Mouse (Mus musculus) CD4-positive helper T cell, adult 2 months (primary cell): ENCODE data around the gene Ubr2.

Source experiments
- DNase-seq: peaks from one replicate; pipeline ENCODE4 v3.0.0-alpha.2; 2012; ENCODE audit warnings: low read depth, missing footprints, low spot score

Gene Ubr2

DNA sequence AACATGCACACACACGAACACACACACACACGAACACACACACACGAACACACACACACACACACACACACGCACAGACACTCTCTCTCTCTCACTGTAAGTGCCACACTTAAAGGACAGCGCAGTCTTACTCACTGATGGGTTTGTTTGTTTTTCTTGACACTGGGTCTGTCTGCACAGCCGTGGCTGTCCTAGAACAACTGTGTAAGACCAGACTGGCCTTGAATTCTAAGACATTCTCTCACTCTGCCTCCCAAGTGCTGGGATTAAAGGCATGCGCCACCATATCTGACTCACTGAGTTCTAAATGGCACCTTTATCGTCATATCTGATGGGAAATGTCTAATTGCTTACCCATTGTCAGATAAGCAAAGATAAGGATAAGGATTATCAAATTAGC, 7.1 kb downstream of the Ubr2 start:
- DNase-seq: no peak

DNA sequence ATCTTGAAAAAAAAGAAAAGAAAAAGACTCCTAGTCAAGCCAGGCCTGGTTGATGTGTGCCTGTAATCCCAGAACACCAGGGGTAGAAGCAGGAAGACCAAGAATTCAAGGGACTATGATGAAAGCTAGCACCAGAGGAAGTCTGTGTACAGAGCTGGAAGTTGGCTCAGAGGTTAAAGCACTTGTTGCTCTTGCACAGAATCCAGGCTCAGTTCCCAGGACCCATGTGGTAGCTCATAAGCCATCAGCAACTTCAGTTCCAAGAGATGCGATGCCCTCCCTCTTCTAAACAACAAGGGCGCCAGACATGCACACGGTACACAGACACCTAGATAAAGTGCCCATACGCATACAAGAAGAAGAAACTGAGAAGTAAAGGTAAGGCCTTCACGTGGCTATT, 8.0 kb downstream of the Ubr2 start:
- no peak for DNase-seq

DNA sequence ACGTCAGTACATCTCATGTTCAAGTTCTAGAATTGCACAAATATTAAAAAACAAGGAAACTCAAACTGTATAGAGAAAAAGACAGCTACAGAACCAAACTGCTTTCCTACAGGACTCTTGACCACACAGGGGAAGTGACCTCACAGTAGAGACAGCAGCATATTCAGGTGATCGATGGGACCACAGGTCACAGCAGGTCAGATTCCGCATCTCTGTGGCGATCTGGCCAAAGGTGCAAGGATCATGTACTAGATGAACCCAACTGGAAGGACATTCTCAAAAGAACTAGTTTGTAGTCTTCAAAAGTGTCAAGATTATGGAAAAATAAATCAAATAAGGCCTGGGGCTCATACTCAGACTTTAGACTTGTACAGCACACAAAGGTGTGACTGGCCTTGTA, 11.5 kb downstream of the Ubr2 start:
- DNase-seq: no peak

DNA sequence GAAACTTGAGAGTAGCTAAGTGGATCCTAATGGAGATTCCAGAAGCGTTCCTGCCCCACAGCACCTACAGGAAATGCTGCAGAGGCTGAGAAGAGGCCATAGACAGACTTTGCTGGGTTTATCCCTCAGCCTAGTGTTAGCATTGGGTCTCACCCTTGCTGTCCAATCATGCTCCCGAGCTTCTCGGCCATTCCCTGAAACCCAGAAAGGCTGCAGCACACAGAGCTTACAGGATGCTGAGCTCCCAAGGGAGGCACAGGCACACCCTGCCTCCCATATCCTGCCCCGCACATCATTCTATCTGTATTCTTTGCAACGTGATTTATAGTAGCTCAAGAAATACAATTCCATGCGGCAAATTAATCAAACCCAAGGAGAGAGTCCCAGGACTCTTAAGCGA, 13.9 kb downstream of the Ubr2 start:
- DNase-seq: no peak

DNA sequence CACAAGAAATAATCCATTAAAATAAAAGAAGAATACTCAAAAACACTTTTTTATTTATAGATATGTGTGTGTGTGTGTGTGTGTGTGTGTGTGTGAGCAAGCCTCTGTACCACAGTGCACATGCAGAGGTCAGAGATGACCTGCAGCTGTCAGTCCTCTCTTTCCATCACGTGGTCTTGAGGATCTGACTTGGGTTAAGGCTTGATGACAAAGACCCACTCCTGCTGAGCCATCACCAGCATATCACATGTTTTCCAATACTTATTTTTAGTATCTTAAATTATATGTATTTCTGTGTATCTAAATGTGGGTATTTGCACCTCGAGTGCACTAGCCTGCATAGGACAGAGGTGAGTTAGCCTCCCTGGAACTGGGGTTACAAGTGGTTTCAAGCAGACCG, 14.7 kb downstream of the Ubr2 start:
- DNase-seq: no peak

DNA sequence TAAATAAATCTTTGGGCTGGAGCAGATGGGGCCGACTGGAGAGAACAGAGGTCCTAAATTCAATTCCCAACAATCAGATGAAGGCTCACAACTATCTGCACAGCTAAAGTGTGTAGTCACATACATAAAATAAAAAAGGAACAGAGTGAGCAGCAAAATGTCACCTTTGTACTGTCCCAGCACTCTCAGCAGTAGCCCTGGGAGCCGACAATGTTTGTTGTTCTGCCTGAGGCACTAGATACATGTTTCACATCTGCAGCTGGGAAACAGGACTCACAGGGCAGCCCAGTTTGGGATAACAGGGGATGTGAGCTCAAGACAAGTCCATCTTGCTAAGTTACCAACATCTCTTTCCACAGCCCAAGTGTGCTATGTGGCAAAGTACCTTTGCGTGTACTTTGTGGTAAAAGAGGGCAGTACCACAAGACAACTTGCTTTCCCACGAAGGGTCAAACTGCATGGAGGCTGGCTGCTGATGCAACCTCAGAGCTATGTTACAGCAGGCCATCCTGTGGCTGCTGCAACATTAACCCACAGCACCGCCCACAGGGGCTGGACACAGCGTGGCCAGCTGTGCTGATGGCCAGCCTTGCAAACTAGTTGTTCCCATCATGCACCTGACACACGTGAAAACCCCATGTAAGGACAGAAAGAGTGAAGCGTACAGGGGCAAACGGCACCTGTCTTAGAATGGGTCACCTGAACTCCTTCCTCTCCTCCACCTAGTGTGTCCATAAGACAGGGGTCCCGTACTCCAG, 15.5 kb downstream of the Ubr2 start:
- DNase-seq: no peak

DNA sequence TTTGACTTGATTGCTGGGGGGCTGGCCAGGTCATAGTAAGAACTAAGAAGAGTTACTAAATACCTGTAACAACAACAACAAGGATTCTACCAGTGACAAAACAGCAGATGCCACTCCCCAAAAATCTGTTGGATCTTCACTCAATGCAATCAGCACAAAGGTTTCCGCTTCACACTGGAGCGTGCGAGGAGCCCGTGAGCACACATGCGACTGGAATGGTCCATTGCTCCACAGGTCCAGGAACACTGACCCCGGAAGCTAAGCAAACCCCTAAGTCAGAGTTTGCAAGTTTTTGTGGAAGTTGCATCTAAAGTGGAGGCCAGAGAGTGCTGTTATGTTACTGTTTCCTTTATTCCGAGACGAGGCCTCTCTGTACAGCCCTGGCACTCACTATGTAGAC, 16.7 kb downstream of the Ubr2 start:
- DNase-seq: no peak

DNA sequence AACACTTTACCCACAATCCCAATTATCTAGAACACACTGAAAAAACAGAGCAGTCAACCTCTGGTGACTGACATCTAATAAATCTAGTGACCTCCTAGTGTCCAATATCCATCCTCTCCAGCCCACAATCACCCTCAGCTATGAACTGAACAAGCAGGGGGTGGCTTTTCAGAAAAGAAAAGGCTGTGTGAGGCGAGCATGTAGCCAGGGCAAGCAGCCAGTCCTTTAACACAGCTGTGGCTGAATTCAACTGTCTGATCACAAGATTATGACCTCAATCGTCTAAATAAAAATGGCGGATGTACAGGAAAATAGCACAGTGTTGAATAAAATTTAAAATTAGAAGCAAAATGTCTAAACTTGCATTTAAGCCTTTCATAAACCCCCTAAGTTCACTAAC, 22.7 kb downstream of the Ubr2 start:
- DNase-seq: no peak

DNA sequence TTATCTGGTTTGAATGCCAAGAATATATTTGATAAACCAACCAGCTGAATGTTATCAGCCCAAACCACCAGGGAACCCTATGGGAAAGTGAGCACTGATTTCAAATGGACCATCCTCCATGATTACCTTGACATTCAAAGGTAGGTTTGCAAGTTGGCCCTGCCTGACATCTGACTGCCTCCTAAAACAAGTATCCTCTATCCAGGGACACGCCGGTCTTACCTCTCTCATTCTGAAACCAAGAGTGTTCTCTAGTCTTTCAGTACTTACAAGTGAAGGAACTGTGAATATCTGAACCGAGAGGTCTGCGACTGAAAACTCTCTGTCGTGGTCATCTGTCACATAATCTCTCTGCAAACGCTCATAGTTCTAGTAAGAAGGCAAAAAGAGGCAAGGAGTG, 30.3 kb downstream of the Ubr2 start:
- DNase-seq: no peak

DNA sequence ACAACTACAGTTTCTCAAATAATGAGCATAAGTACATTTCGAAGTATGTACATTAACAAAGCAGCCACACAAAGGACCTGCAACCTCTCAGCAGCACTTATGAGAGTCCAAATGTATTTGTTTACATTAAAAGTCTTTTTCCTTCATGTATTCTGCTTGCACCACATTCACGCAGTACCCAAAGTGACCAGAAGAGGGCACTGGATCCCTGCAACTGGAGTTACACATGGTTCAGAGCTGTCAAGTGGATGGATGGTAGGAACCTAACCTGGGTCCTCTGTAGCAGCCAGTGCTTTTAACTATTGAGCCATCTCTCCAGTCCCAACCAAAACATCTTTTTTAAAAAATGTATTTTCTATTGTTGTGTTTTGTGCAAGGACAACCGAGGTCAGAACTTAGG, 35.2 kb downstream of the Ubr2 start:
- peak; percentile 67 for DNase-seq

DNA sequence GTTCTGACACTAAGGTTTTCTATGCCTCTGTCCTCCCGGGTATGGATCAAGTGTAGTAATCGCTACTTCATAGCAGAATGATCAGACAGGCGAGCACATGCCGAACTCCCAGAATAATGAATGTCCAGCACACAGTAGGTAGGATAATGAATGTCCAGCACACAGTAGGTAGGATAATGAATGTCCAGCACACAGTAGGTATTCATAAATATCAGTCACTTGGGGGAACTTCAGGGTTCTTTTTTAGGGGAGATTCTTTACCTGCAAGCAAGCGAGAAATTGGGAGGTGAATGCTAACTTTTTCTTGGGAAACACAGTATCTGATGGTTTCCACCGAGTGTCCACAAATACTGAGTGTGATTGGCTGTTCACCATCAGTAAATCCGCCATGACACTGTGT, 37.8 kb downstream of the Ubr2 start:
- DNase-seq: no peak

DNA sequence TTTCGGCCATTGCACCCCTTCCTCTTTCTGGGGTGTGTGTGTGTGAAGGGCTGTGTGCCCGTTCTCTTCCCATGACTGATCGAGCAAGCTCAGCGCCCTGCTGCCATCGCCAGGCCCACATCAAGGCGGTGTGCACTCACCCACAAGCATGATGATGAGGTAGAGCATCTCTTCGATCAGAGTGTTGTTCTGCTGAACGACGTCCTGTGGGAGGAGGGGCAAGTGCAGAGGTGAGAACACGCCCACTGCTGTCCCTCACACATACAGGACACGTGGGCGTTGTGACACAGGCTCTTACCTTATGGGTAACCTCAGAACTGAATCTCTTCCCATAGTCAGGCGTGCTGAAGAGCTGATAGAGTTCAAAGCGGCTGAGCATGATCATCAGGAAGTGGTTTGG, 43.5 kb downstream of the Ubr2 start:
- peak; percentile 91 for DNase-seq

DNA sequence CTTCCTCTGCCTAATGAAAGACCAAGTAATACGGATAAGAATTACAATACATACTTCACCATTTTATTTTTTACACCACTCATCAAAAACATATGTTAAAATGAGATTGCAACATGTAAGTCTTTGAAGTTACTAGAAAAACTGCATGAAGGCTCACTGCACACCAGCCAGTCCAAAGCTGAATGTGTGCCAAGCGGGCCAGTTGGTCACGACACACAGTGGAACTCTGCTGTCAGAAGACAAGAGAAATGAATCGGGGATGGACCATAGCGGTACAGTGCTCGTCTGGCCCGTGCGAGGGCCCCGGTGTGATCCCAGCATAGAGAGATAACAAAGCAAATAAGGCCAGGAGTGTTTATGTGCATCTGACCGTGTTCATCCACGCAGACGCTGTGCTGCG, 47.2 kb downstream of the Ubr2 start:
- DNase-seq: no peak

DNA sequence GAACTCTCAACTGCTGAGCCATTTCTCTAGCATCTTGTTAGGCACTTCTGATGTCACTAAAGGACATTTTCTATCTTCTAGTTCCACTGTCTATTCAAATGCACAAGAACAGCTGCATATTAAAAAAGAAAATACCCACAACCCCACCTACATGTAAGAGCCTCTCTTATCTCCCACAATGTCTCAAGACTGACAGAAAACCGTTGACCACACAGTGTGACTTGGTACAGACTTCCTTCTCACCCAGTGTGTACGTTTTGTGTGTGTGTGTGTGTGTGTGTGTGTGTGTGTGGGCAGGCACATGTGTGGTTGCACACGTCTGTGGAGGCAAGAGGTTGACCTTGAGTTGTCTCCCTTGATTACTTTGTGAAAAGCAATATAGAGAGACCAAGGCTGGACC, 48.2 kb downstream of the Ubr2 start:
- DNase-seq: no peak

DNA sequence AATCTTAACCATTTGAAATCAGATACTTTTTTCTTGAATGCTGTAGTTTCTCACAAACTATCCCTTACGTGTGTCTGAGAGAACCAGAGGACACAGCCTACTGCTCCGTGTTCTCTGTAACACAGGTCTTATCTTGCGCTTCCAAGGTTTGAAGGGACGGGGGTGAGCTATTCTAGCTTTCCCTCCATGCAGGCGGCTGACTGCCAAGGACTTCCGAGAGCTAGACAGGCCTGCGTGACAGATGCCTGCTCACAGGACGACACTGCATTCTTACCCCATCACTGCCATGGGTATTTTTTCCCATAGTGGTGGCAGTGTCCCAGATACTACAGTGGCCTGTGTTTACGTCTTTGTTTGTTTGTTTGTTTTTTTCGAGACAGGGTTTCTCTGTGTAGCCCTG, 50.1 kb downstream of the Ubr2 start:
- no peak for DNase-seq

DNA sequence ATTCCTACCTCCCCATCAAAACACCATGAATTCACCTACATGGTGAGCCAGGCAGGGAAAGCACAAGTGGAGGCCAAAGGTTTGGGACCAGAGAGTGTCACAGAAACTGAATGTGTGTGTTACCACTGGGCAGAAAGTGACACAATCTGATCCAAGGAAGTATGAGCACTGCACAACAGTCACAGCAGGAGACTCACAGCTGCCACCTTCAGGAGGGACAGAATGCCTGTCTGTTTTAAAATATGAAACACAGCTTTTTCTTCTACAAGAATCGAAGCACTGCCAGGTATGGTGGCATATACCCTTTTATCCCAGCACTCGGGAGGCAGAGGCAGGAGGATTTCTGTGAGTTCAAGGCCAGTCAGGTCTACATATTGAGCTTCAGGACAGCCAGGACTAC, 52.3 kb downstream of the Ubr2 start:
- DNase-seq: no peak

DNA sequence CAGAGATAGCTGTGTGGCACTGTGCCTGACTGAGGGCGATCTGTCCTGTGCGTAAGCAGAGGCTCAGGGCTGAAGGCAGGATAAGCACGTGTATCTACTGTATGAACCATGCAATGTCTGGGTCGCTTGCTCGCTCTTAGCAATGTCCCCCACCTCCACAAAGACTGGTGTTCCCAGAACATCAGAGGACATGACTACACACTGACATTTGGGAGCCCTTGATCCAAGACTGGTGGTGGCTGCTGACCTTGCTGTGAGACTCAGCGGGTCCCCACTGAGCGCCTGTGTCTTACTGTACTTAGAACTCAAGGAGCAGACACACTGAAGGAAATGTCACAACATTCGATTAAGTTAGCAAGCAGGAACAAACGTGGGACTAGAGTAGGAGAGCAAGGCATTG, 64.1 kb downstream of the Ubr2 start:
- DNase-seq: no peak

DNA sequence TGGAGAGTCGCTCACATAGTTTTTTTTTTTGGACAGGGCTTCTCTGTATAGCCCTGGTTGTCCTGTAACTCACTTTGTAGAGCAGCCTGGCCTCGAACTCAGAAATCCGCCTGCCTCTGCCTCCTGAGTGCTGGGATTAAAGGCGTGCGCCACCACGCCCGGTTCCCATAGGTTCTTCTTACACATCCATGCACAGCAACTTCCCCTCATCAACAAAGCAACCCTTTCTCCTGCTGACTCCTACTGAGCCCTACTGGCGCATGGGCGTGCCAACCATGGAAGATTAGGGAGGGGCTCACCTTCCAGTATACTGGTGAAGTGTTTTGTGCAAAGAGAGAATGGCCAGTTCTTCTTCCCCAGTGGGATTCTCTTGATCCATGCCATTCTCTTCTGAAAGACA, 67.9 kb downstream of the Ubr2 start:
- DNase-seq: no peak

DNA sequence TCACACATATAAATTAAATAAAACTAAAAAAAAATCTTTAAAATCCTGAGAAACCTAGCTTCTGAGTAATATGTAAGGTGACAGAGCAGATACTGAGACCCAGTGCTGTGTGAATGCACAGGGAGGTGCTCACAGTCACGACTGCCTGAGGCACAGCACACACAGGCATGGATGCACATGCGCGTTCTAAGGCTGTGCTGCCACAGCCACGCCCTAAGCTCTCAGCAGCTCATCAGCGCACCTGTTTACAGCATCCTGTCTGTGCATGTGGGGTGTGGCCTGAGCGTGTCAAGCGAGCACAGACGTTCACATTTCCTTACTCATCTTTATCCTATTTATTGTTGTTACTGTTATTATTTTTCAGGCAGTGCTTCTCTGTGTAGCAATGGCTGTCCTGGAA, 69.9 kb downstream of the Ubr2 start:
- DNase-seq: no peak

DNA sequence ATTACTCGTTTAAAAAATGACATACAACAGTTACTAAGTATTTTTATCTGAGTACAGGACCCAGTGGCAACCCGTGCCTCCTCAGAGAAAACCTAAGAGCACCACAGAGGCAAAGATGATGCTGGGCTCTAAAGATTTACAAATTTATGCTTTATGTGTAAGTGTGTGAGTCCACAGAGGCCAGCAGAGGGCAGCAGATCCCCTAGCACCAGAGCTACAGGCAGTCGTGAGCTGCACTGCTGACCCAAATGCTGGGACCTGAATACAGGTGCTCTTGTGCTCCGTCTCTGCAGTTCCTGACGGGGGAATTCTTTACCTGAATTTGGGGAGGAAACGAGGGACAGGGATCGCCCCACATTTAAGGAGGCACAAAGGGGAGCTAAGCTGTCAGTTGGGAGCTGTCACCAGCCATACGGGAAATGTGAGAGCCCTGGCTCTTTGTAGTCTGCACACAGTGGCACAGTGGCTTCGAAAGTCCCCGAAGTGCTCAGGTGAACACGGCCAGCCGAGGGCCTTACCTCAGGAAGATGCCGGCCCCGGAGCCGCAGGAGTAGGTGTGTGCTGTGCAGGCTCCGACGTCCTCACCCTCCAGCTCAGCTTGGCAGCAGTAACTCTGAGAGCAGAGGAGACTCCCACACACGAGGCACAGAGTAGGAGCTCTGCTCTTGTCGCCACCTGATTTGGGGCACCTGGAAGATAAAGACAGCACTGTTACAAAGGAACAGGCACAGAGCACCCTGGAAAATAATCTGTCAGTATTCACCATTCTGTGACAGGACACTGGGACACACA, 76.6 kb downstream of the Ubr2 start:
- DNase-seq: peak; percentile 58

DNA sequence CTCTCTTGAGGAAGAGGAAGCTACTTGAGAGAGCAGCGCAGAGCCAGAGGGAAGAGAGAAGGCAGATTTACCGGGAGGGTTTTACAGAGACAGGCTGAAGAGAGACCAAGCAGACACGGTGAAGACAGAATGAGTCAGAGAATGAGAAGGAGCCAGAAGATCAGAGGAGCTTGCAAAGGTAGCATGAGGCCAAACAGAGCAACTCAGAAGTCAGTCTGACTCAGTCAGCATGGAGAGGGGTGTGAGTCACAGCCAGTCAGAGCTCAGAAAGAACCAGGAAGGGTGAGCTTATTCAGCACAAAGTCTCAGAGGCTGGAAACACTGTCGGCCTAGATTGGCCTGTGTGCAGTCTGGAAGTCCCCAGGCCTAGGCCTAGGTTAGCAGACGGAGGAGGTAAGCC, 77.4 kb downstream of the Ubr2 start:
- DNase-seq: no peak

DNA sequence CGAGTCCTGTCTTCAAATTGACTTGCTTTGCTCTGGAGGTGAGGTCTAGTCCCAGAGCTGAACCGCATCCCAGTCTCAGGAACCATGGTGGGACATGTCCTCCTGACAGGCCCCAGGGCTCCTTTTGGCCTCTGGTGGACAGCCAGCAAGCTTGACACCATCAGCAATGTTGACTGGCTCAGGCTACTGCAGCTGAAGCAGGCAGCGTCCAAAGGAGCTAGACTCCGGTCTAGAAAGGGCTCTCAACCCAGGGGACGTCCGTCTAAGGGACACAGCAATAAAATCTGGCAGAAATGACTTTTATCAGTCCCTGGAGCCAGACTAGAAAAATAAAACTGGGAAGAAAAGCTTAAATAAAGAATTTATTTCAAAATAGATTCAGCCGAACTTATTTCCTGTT, 80.5 kb downstream of the Ubr2 start:
- no peak for DNase-seq

DNA sequence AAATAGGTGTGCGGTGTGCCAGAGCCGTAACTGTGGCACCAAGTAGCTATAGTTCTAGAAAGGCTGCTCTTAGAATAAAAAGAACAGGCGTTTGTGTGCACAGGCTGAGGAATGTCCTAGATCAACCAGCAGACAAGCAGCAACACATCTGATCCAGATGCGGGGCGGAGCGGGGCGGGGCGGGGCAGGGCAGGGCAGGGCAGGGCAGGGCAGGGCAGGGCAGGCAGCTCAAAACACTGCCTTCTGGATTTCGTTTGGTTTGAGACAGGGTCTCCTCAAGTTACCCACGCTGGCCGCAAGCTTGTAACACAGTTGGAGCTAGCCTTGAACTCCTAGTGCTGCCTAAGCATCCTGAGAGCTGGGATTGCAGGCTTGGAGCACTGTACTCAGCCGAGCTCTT, 81.1 kb downstream of the Ubr2 start:
- no peak for DNase-seq
